Mouse (Mus musculus) intestine, postnatal 0 days (tissue): Measurements from ENCODE around the gene Tjp3. TPM values are rescaled to one million over a fixed set of nuclear protein-coding genes. Genes with fewer than 3 reads are reported as not detected.
A peak's percentile ranks its signal among the peaks of the same experiment; 100 is the strongest.

ENCODE experiments used
- ATAC-seq: fragments of 200-750 bp; cut with Nextera tagmentation; 2 replicates; pipeline ENCODE4 v1.8.0; 2017; ENCODE audit warnings: mild to moderate bottlenecking, moderate TSS enrichment, moderate library complexity
- H3K27ac ChIP-seq: fragments of 300-500 bp; sonication (generic); 2 replicates; pipeline ENCODE4 v1.5.1; 2014; ENCODE audit warnings: mild to moderate bottlenecking, low read depth, low read length, moderate library complexity
- H3K27me3 ChIP-seq: fragments of 300-500 bp; sonication (generic); replicated peaks from 2 replicates; pipeline ENCODE4 v1.6.1; 2014; ENCODE audit warnings: low read length, mixed read lengths; ENCODE audit not compliant: control insufficient read depth, insufficient read depth
- H3K36me3 ChIP-seq: fragments of 300-500 bp; sonication (generic); 2 replicates; pipeline ENCODE4 v1.6.1; 2014; ENCODE audit warnings: mild to moderate bottlenecking, moderate library complexity; ENCODE audit not compliant: control insufficient read depth, insufficient read depth
- H3K4me1 ChIP-seq: fragments of 300-500 bp; sonication (generic); replicated peaks from 2 replicates; pipeline ENCODE4 v1.6.1; 2014; ENCODE audit warnings: antibody characterized with exemption, low read length, mixed read lengths; ENCODE audit not compliant: control insufficient read depth, insufficient read depth
- H3K4me2 ChIP-seq: fragments of 300-500 bp; sonication (generic); replicated peaks from 2 replicates; pipeline ENCODE4 v1.6.1; 2014; ENCODE audit warnings: low read depth, mild to moderate bottlenecking, moderate library complexity
- H3K4me3 ChIP-seq: fragments of 300-500 bp; sonication (generic); 2 replicates; pipeline ENCODE4 v1.5.1; 2014; ENCODE audit warnings: low read depth, low read length
- H3K9ac ChIP-seq: fragments of 300-500 bp; sonication (generic); 2 replicates; pipeline ENCODE4 v1.6.1; 2014; ENCODE audit warnings: mild to moderate bottlenecking, low read depth, low read length
- H3K9me3 ChIP-seq: fragments of 300-500 bp; sonication (generic); 2 replicates; pipeline ENCODE4 v1.6.1; 2016; ENCODE audit warnings: mixed run types; ENCODE audit not compliant: control insufficient read depth
- CTCF ChIP-seq: sonication (generic); IDR thresholded peaks from 2 replicates; pipeline ENCODE4 v1.5.1; 2016; ENCODE audit warnings: low read depth, mild to moderate bottlenecking, control low read depth, antibody characterized with exemption, moderate library complexity
- whole genome bisulfite sequencing: fragments of 180-500 bp; shearing (Covaris S2); extraction: QIAGEN DNeasy Blood & Tissue Kit; methylation state at CpG from one replicate; pipeline ENCODE4 v1.1.7; 2014; 5-methylcytosine and 5-hydroxymethylcytosine counted together
- polyA plus RNA-seq: library from polyadenylated mRNA; unstranded; fragments of >200 nt; fragmentation: Nextera tagmentation; extraction: Ambion mirVana; gene quantifications from 2 replicates; pipeline ENCODE4 v1.2.1, GENCODE M21; 2015

The Tjp3 gene
- polyA plus RNA-seq, 1 experiment from 2014 or later: 43.4 TPM

DNA sequence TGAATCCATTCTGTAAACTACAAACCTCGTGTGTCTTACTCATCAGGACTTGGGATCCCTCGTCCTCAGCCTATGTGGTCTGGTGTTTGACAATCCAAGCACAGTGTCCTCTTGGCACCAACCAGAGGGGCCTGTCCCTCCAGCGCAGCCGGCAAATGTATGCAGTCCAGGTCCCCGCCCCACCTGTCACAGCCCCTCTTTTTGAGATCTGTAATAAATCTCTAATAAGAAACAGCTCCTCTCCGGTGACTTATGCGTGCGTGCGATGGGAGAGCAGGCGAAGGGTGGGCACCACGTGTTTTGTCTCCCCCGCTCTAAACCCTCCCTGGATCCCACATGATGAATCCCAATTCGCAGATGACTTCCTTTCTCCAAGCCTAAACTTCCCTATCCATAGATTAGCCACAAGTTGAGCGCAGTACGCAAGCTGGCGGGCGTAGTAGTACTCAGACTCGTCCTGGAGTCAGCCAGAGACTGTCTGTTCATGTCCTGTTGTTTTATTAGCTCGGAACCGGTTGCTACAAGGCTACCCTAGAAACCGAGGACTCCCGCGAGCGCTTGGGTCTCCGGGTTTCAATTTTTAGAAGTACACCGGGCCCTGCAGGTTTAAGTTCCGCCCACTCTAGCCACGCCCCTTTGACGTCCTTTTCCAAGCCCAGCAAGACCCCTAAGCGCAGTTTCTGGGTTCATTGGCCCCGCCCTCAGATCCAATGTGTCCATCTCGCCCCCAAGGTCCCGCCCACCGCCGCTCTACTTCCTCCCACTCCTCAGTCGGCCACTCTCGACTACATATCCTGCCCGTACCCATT is 28.6 kb upstream of the Tjp3 start:
- no peaks in the 10 kb centered on the region for H3K27me3 ChIP-seq
- ATAC-seq: peak; percentile 3; the same call in 1 of the 2 replicates

DNA sequence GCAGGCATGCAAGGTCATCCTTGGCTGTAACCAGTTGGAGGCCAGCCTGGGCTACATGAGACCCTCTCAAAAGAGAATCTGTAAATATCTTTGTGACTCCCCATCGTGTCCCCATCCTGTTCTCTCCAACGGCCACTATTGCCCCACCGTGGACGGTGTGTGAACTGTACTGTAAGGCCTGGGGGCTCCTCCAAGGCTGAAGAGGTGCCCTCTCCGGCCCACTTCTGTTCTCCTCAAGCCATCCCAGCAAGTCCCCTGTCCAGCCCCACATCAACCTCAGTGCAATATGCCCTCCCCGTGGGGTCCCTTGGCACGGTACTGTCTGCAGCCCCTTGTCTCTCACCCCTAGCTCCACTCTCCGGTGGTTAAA is 27.9 kb upstream of the Tjp3 start:
- no peaks in the 10 kb centered on the region for H3K27me3 ChIP-seq
- H3K4me1 ChIP-seq: peaks cover 7% of the 10 kb centered on the region; the same call in 1 of the 2 replicates
- peak overlapping the region; percentile 87; the same call in 1 of the 2 replicates for H3K4me3 ChIP-seq
- H3K27ac ChIP-seq: no peak overlapping the region
- ATAC-seq: no peak
- WGBS: 33% methylated on average over 8 of the region's 8 CpGs
- H3K36me3 ChIP-seq: peaks cover 46% of the 10 kb centered on the region
- peak overlapping the region; percentile 72 for H3K4me2 ChIP-seq
- 0 out of 2 replicates have a peak overlapping the region, but pooled peaks have one; percentile 53 for H3K9ac ChIP-seq
- no peaks in the 10 kb centered on the region for H3K9me3 ChIP-seq
- peak; percentile 54 for TF ChIP-seq CTCF

More for the DNA sequence above, 28.6 kb upstream of the Tjp3 start:
- H3K4me3 ChIP-seq: peak overlapping the region; percentile 87
- no peak for TF ChIP-seq CTCF
- H3K9me3 ChIP-seq: no peaks in the 10 kb centered on the region
- WGBS: under 1% methylated on average over 38 of the region's 38 CpGs
- peak overlapping the region; percentile 72 for H3K4me2 ChIP-seq
- H3K4me1 ChIP-seq: peaks cover 7% of the 10 kb centered on the region; the same call in 1 of the 2 replicates
- peak overlapping the region; percentile 65 for H3K27ac ChIP-seq
- H3K36me3 ChIP-seq: peaks cover 46% of the 10 kb centered on the region
- H3K9ac ChIP-seq: peak overlapping the region; percentile 53

DNA sequence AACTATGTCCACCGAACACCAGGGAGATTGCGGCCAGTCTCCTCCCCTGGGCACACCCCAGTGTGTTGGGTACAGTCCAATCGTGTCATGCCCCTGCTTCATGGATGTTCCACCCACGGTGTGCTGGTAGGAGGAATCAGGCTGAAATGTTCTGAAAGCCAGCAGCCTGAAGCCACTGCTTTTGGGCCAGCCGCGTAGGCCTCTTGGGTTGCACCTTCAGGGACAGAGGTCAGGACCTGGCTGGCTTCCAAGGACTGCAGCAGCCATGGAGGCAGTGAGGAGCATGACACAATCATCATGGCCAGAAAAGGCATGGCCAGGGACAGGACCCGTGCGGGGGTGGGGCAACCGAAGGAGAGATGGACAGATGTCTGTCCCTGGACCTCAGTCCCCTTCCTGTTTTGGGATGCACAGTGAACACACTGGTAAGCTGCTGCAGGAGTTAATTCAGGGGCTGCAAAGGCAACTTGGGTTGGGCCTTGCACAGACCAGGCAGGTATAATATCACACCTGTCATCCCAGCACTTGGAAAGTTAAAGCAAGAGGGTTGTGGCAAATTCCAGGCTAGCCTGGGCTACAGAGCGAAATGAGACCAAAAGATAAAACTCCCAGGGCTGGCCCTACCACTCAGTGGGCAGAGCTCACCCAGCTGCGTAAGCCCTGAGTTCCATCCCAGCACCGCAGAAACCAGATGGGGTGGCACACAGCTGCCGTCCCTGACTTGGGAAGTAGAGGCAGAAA is 27.4 kb upstream of the Tjp3 start:
- no peaks in the 10 kb centered on the region for H3K27me3 ChIP-seq
- peaks cover 46% of the 10 kb centered on the region for H3K36me3 ChIP-seq
- peaks cover 7% of the 10 kb centered on the region; the same call in 1 of the 2 replicates for H3K4me1 ChIP-seq
- no peak overlapping the region for H3K9ac ChIP-seq
- no peaks in the 10 kb centered on the region for H3K9me3 ChIP-seq
- TF ChIP-seq CTCF: no peak
- ATAC-seq: no peak
- no peak overlapping the region for H3K27ac ChIP-seq
- H3K4me2 ChIP-seq: peak overlapping the region; percentile 72; the same call in 1 of the 2 replicates
- 88% methylated on average over 13 of the region's 13 CpGs for WGBS
- no peak overlapping the region for H3K4me3 ChIP-seq

DNA sequence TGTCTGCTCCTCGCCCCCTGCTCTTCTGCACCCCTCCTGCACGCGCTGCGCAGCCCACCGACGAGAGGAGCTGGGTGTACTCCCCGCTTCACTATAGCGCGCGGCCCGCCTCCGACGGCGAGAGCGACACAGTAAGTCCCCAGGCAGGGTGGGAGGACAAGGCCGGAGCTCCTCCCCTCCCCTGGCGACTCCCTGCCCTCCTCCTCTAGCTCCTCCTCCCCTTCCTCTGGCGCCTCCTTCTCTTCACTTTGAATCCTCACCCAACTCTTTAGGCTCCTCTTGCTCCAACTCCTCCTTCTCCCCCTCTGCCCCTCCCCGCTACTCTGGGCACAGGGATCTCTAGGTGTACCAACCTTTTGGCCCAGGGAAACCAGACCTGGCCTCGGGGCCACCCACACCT is 25.9 kb upstream of the Tjp3 start:
- Histone ChIP-seq H3K27me3 (no peaks in the 10 kb centered on the region), H3K9ac (peak overlapping the region; percentile 48), H3K4me1 (peaks cover 7% of the 10 kb centered on the region; the same call in 1 of the 2 replicates), H3K27ac (peak overlapping the region; percentile 60; the same call in 1 of the 2 replicates), H3K4me3 (peak overlapping the region; percentile 23), H3K4me2 (peak overlapping the region; percentile 72), H3K36me3 (peaks cover 43% of the 10 kb centered on the region), H3K9me3 (no peaks in the 10 kb centered on the region)
- ATAC-seq: no peak
- 14% methylated on average over 18 of the region's 20 CpGs for WGBS
- no peak for TF ChIP-seq CTCF

DNA sequence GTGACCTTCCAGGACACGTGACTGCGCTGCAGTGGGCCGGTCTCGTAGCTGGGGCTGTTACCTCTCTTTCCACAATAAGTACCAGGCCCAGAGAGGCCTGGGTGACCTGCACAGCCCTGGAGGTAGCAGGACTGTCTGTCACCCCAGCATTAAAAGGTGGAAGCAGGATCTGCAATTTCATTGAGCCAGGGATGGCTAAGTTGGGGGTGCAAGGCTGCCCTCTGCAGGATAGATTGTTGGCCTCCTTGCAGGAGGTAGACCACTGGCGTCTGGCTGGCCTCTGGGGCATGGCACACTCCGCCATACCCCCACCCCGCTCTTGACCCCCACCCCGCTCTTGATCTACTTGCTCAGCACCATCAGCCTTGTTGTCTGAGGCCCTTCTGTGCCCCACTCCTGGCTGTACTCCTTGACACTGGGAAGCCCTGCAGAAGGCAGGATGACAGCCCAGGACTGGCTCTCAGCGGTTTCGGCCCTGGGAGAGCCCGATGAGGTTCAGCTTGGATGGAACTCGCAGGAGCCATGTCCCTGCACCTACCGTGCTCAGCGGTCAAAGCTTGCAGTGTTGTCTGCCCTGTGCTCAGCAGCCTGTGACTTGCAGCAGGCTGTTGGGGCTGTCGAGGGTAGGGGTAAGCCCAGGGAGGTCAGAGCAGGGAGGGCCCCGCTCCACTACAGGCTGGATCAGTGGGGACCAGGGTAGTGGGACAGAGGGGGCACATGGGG is 25.1 kb upstream of the Tjp3 start:
- H3K27ac ChIP-seq: peak overlapping the region; percentile 60; the same call in 1 of the 2 replicates
- no peak for ATAC-seq

More for the DNA sequence above, 25.1 kb upstream of the Tjp3 start:
- H3K9ac ChIP-seq: peak overlapping the region; percentile 48
- H3K4me3 ChIP-seq: peak overlapping the region; percentile 23; the same call in 1 of the 2 replicates
- no peaks in the 10 kb centered on the region for H3K9me3 ChIP-seq
- peaks cover 49% of the 10 kb centered on the region for H3K36me3 ChIP-seq
- peak overlapping the region; percentile 72 for H3K4me2 ChIP-seq
- WGBS: 57% methylated on average over 16 of the region's 16 CpGs
- TF ChIP-seq CTCF: peak; percentile 75
- peaks cover 2% of the 10 kb centered on the region; the same call in 1 of the 2 replicates for H3K4me1 ChIP-seq
- H3K27me3 ChIP-seq: no peaks in the 10 kb centered on the region
